Mouse (Mus musculus): Measurements from ENCODE around the gene Mgat5. TPM values are rescaled to one million over a fixed set of nuclear protein-coding genes. Genes with fewer than 3 reads are reported as not detected.

The Mgat5 gene
- polyA plus RNA-seq, 1 experiment = 29.3 TPM

DNA sequence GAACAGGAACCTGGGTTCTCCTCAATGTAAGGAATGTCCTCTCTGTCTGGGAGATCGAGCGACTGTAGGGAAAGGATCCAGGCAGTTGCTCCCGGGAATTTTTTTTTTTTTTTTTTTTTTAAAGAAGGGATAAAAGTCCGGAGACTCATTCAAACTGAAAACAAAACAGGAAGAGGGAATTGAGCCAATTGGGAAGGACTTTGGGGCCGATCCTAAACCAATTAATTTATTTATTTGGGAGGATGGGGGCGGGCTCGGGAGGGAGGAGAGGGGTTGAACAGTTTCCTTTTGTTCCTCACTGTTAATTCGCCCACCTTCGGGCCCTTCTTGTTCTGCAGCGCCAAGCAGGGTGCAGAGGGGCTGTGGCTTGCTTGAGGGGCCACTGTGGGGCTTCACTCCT, 278.1 kb downstream of the Mgat5 start:
- DNase-seq (ENCODE audit: low read depth) = peak; percentile 58

DNA sequence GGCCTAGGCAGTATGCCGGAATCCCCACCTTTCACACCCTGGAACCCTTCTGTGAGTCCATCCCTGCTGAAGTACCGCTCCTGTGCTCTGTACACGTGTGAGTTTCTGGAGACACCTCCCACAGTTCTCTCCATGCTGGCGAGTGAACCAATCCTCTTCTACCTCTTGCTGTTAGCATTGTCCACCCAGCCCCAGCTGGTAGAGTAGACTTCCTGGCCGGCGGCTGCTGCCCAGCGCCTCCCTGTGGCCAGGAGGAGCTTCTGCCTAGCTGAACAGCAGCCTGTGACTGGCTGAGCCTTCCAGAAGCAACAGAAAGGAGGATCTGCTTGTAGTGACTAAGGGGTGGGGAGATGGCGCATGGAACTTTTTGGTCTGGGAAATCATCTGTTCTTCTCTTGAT, 279.4 kb downstream of the Mgat5 start:
- no peak for TF ChIP-seq CTCF (IDR thresholded peaks at IDR 0.05; ENCODE audit: borderline replicate concordance, extremely low read depth, insufficient read depth, insufficient read length)
- no peak for TF ChIP-seq POLR2A (IDR thresholded peaks at IDR 0.05; ENCODE audit: borderline replicate concordance, extremely low read depth, insufficient read depth, insufficient read length, poor library complexity, severe bottlenecking)
- DNase-seq (ENCODE audit: low read depth) = no peak

More for the DNA sequence above, 278.1 kb downstream of the Mgat5 start:
- TF ChIP-seq POLR2A (IDR thresholded peaks at IDR 0.05; ENCODE audit: borderline replicate concordance, extremely low read depth, insufficient read depth, insufficient read length, poor library complexity, severe bottlenecking) (no peak), CTCF (IDR thresholded peaks at IDR 0.05; ENCODE audit: borderline replicate concordance, extremely low read depth, insufficient read depth, insufficient read length) (no peak)

DNA sequence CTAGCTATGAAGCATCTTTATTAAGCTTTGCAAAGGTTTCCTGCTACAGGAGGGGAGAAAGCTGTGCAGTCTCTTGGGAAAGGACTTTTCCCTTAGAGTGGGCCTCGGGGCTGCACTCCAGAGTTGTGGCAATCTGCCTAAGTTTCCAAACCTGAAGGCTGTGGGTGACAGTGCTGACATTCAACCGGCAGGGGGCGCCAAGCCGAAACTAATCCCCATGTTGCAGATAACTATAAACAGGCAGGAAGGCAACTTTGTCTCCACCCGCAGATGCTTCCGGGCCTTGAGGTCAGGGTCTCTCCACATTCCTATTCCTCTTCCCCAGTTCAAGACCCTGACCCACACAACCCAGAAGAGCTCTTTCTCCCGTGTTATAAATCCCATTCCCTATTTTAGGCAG, 280.0 kb downstream of the Mgat5 start:
- DNase-seq (ENCODE audit: low read depth) = peak; percentile 55
- TF ChIP-seq POLR2A (IDR thresholded peaks at IDR 0.05; ENCODE audit: borderline replicate concordance, extremely low read depth, insufficient read depth, insufficient read length, poor library complexity, severe bottlenecking) (no peak), CTCF (IDR thresholded peaks at IDR 0.05; ENCODE audit: borderline replicate concordance, extremely low read depth, insufficient read depth, insufficient read length) (peak; percentile 82)

DNA sequence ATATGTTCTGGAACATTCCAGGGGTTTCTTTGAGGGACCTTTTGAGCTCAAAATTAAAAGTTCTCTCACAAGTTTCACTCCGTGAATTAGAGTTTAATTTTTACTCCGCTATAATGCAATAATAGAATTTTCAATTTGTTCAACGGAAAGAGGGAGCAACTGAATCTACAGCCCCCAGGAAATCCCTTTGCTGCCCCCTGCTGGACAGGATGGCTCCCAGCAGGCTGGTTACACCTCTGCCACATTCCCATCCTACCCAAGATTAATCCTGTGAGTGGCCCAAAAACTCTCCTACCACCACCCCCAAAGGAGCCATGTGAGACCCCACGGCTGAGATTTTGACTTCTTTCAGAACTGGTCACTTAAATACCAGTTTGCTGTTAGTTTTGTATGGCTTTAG, 282.3 kb downstream of the Mgat5 start:
- no peak for DNase-seq (ENCODE audit: low read depth)
- TF ChIP-seq POLR2A (IDR thresholded peaks at IDR 0.05; ENCODE audit: borderline replicate concordance, extremely low read depth, insufficient read depth, insufficient read length, poor library complexity, severe bottlenecking) (no peak), CTCF (IDR thresholded peaks at IDR 0.05; ENCODE audit: borderline replicate concordance, extremely low read depth, insufficient read depth, insufficient read length) (peak; percentile 64)

DNA sequence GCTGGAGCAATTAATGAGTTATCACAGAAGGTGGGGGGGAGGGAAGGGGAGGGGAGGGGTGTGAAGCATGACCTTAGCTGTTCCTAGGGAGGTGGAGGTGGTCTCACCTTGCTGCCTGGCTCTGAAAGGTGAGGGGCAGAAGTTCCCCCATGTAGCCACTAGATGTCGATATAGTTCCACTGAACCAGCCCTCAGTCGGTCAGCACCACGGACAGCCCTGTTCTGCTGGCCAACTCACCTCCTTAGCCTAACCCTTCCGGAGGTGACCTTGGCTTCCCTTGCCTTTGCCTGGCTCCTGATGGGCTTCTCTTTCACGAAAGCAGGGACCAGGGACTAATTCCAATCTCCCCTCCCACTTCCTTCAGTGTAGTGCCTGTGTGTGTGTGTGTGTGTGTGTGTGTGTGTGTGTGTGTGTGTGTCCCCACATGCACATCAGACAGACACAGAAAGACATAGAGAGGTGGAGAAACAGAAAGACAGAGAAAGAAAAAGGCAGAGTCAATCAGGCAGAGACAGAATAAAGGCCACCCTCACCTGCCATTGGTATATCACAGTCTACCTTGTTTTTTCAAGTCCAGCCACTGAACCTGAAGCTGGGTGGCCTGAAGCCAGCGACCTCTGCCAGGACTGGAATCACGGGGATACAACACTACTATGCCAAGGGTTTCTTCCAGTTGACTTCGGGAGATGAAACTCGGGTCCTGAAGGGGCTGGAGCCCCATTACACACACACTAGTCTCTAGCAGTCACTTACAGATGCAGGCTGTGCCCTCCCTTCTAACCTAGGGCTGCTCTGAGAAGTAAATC, 292.1 kb downstream of the Mgat5 start:
- DNase-seq (ENCODE audit: low read depth) = peak; percentile 71
- TF ChIP-seq CTCF (IDR thresholded peaks at IDR 0.05; ENCODE audit: borderline replicate concordance, extremely low read depth, insufficient read depth, insufficient read length) = peak; percentile 100
- TF ChIP-seq POLR2A (IDR thresholded peaks at IDR 0.05; ENCODE audit: borderline replicate concordance, extremely low read depth, insufficient read depth, insufficient read length, poor library complexity, severe bottlenecking) = no peak

DNA sequence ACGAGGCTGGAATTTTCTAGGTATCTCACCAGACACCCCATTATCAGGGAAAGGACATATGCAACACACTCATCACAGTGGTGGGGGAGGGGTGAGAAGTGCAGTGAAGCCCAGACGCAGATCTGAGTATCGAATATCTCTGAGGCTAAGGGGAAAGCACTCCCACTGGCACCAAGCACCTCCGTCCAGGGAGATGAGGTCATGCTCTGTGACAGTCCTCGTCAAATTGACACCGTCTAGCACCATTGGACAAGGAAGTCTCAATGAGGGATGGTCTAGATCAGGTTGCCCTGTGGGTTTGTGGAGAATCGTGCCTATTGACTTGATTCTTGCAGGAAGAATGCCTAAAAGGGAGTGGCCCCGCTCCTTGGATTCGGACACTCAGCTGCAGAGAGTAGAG, 293.9 kb downstream of the Mgat5 start:
- no peak for TF ChIP-seq CTCF (IDR thresholded peaks at IDR 0.05; ENCODE audit: borderline replicate concordance, extremely low read depth, insufficient read depth, insufficient read length)
- TF ChIP-seq POLR2A (IDR thresholded peaks at IDR 0.05; ENCODE audit: borderline replicate concordance, extremely low read depth, insufficient read depth, insufficient read length, poor library complexity, severe bottlenecking) = no peak

DNA sequence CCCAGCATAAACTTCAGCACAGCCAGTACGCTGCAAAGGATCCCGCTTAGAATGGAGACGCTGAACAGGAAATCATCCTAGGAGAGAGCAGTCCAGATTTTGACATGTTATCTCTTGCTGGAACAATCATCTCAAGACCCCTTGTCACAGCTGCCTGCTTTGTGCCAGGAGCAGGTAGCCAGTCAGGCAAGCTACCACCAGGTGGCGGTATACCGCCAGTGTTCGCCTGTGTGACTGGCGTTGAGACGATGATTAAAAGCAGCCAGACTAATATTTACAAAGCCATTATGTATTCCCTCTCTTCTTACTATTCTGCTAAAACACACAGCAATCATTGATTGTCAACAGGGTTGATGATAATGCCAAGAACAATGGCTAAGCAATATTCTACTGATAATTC, 295.4 kb downstream of the Mgat5 start:
- no peak for TF ChIP-seq POLR2A (IDR thresholded peaks at IDR 0.05; ENCODE audit: borderline replicate concordance, extremely low read depth, insufficient read depth, insufficient read length, poor library complexity, severe bottlenecking)
- peak; percentile 97 for TF ChIP-seq CTCF (IDR thresholded peaks at IDR 0.05; ENCODE audit: borderline replicate concordance, extremely low read depth, insufficient read depth, insufficient read length)
- peak; percentile 92 for DNase-seq (ENCODE audit: low read depth)

More for the DNA sequence above, 293.9 kb downstream of the Mgat5 start:
- DNase-seq (ENCODE audit: low read depth) = no peak

DNA sequence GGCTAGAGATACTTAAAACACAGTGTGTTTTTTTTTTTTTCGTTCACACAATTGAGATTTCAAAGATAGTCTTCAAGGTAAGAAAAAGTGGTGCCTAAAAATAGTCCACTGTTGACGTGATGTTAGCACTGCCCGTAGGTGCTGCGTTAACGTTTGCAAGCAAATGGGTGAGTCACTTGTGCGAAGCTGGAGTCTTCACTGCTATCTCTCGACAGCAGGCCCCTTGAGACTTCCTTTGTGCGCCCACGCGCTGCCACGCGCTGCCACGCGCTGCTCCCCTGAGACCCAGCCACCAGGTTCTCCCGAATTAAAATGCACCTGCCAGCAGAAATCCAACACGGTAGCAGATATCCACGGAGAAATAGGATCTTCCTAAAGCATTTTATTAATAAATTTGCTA, 295.9 kb downstream of the Mgat5 start:
- TF ChIP-seq CTCF (IDR thresholded peaks at IDR 0.05; ENCODE audit: borderline replicate concordance, extremely low read depth, insufficient read depth, insufficient read length) (no peak), POLR2A (IDR thresholded peaks at IDR 0.05; ENCODE audit: borderline replicate concordance, extremely low read depth, insufficient read depth, insufficient read length, poor library complexity, severe bottlenecking) (no peak)
- peak; percentile 62 for DNase-seq (ENCODE audit: low read depth)

DNA sequence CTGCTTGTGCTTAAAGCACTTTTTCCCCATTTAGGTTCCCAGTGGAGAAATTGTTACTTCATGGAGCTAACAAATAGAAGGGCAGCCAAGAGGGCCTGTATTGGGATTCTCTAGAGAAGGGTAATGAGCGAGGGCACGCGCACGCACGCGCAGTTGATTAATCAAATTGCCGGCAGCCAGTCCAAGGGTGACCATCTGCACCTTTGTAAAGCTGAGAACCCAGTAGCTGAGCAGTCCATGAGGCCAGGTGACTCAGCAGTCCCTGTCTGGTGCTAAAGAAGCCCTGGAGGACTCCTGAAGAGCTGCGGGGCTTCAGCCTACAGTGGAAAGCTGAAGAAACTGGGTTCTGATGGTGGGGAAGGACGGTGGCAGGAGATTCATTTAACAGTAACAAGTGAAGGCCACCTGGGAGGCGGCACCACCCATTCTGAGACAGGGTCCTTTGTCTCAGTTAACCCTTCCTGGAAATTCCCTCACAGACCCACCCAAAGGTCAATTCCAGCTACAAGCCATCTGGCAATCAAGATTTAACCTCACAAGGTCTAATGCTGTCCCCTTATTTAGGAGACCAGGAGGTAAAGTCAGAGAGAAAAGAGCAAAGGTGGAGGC, 302.3 kb downstream of the Mgat5 start:
- DNase-seq (ENCODE audit: low read depth) = peak; percentile 44
- TF ChIP-seq CTCF (IDR thresholded peaks at IDR 0.05; ENCODE audit: borderline replicate concordance, extremely low read depth, insufficient read depth, insufficient read length) (no peak), POLR2A (IDR thresholded peaks at IDR 0.05; ENCODE audit: borderline replicate concordance, extremely low read depth, insufficient read depth, insufficient read length, poor library complexity, severe bottlenecking) (no peak)

DNA sequence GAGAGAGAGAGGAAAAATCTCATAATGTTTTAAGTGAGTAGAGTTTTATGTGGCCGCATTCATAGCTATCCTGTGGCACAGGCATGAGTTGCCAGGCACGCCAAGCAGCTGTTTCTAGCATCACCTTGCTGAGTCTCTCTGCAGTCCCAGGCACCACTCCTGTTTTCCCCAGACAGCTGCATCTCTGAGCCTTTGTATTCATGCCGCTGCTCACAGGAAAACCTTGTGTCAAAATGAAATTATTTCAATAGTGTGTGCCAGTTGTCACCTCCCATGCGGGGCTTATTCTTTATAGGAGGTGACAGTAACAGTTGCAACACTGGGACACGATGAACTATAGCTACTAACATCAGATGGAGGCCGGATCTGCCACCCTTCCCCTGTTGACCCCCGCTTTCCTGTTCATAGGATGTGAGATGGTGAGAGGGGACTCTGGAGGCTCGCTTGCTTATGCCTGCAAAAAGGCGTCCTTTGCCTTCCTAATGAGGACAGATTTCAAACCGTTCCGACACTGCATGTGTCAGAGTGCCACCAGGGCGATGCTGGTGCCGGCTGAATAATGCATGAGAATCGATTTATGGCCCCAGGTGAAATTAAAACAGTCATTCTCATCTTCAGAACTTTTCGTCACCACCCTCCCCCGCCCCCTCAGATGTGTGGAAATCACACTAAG, 303.4 kb downstream of the Mgat5 start:
- DNase-seq (ENCODE audit: low read depth) = peak; percentile 77

DNA sequence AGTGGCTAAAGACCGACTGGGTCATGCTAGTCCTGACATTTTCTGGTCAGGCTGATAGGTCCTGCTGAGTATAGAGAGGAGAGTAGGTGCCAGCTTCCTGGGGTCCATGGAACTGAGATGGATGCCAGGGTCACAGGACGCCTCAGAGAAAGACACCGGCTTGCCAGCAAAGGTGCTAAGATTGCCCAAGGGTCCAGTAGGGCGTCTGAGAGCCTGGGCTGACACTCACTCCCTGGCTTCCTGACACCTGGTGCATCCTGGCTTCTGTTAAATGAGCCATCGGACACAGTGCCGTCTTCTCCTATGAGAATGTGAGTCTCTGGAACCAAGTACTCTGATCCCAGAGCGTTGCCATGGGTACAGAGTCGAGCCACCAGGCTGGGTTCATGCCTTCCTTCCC, 304.1 kb downstream of the Mgat5 start:
- DNase-seq (ENCODE audit: low read depth) = no peak
- TF ChIP-seq POLR2A (IDR thresholded peaks at IDR 0.05; ENCODE audit: borderline replicate concordance, extremely low read depth, insufficient read depth, insufficient read length, poor library complexity, severe bottlenecking) (no peak), CTCF (IDR thresholded peaks at IDR 0.05; ENCODE audit: borderline replicate concordance, extremely low read depth, insufficient read depth, insufficient read length) (no peak)

More for the DNA sequence above, 303.4 kb downstream of the Mgat5 start:
- TF ChIP-seq POLR2A (IDR thresholded peaks at IDR 0.05; ENCODE audit: borderline replicate concordance, extremely low read depth, insufficient read depth, insufficient read length, poor library complexity, severe bottlenecking) (no peak), CTCF (IDR thresholded peaks at IDR 0.05; ENCODE audit: borderline replicate concordance, extremely low read depth, insufficient read depth, insufficient read length) (no peak)
